Mouse (Mus musculus) adrenal gland, postnatal 0 days (tissue): Measurements from ENCODE around the gene Tpm1. TPM values are rescaled to one million over a fixed set of nuclear protein-coding genes. Genes with fewer than 3 reads are reported as not detected.

Source experiments
- polyA plus RNA-seq: library from polyadenylated mRNA; unstranded; fragments of >200 nt; fragmentation: Nextera tagmentation; extraction: Ambion mirVana; gene quantifications from 2 replicates; pipeline ENCODE4 v1.2.1, GENCODE M21; 2015

Gene Tpm1
- 338 and 423 TPM in 2 replicates for polyA plus RNA-seq

GRCm38 (mm10) chr9:67049086-67049824 is at the start of gene Tpm1:
Gene Tpm1, minus strand, starts transcription at chr9:67049406.

GRCm38 (mm10) chr9:66975239-66975645 is 74.0 kb downstream of the Tpm1 start, which contains the start of gene Lactb:
Gene Lactb, minus strand, starts transcription at chr9:66975484.

Other genes with a start within 250 kb of the Tpm1 start
- 5.5 and 9.4 TPM in 2 replicates for gene Aph1c, start 214.7 kb downstream of the Tpm1 start, polyA plus RNA-seq
- 14.2 and 15.1 TPM in 2 replicates for gene Rab8b, start 129.7 kb downstream of the Tpm1 start, polyA plus RNA-seq
- gene Rps27l, start 103.3 kb downstream of the Tpm1 start, polyA plus RNA-seq, result 1,284 and 2,309 TPM in 2 replicates
- 9.9 and 11.7 TPM in 2 replicates for gene Lactb, start 73.9 kb downstream of the Tpm1 start, polyA plus RNA-seq